Mouse (Mus musculus) hematopoietic stem cell, adult 5-6 weeks (primary cell): ENCODE results near the gene Hoga1. TPM values are rescaled to one million over a fixed set of nuclear protein-coding genes. Genes with fewer than 3 reads are reported as not detected.
"Not testable (repeated sequence)": the region's sequence is repeated elsewhere in the genome, so short reads cannot be mapped to it uniquely, and the experiment has no call there.

Experiments used
- ATAC-seq, 2 experiments: fragments of 125-278 bp in 1 of 2; replicated peaks in 1 of 2; 2 replicates each; pipeline ENCODE4 v1.8.0; 2016 to 2017; ENCODE audit warnings: inconsistent platforms in 2 of 2, mild to moderate bottlenecking in 2 of 2, moderate number of reproducible peaks in 2 of 2, low read depth in 1 of 2, moderate TSS enrichment in 1 of 2; ENCODE audit not compliant: low FRiP score in 2 of 2, poor library complexity in 2 of 2, severe bottlenecking in 2 of 2, insufficient read depth in 1 of 2, low TSS enrichment in 1 of 2
- total RNA-seq: library from RNA; stranded (forward); fragments of 172-1452, 232-1000 nt; gene quantifications from 2 replicates; pipeline ENCODE4 v1.2.3, GENCODE M21; 2017

Gene Hoga1
- total RNA-seq, 1 experiment from 2014 or later = 0.94 TPM

GRCm38 (mm10) chr19:42051948-42052347 is 6.5 kb downstream of the Hoga1 start, which contains the start of gene 4933411K16Rik:
Gene 4933411K16Rik, plus strand, starts transcription at chr19:42052248.
- no peak for ATAC-seq

- no peak for ATAC-seq
Measured at GRCm38 (mm10) chr19:42054255-42054654, 8.8 kb downstream of the Hoga1 start.

- no peak for ATAC-seq
Measured at GRCm38 (mm10) chr19:42055881-42056280, 10.5 kb downstream of the Hoga1 start.

- no peak for ATAC-seq
Measured at GRCm38 (mm10) chr19:42056719-42057409, 11.5 kb downstream of the Hoga1 start.

GRCm38 (mm10) chr19:42058426-42058825 is 13.0 kb downstream of the Hoga1 start:
- ATAC-seq = no peak

GRCm38 (mm10) chr19:42061443-42061842 is 16.0 kb downstream of the Hoga1 start:
- ATAC-seq = no peak

- ATAC-seq = no peak
Measured at GRCm38 (mm10) chr19:42068441-42069240, 23.2 kb downstream of the Hoga1 start.

GRCm38 (mm10) chr19:42069241-42069525 is 23.8 kb downstream of the Hoga1 start:
- ATAC-seq = no peak

- ATAC-seq = no peak
Measured at GRCm38 (mm10) chr19:42071221-42071620, 25.8 kb downstream of the Hoga1 start.

- no peak for ATAC-seq
Measured at GRCm38 (mm10) chr19:42071886-42072608, 26.6 kb downstream of the Hoga1 start.

- no peak for ATAC-seq
Measured at GRCm38 (mm10) chr19:42072802-42073201, 27.4 kb downstream of the Hoga1 start.

GRCm38 (mm10) chr19:42075051-42075450 is 29.6 kb downstream of the Hoga1 start:
- no peak for ATAC-seq

- ATAC-seq = no peak
Measured at GRCm38 (mm10) chr19:42075992-42076391, 30.6 kb downstream of the Hoga1 start.

- no peak for ATAC-seq
Measured at GRCm38 (mm10) chr19:42078566-42078965, 33.2 kb downstream of the Hoga1 start.

GRCm38 (mm10) chr19:42079006-42079405 is 33.6 kb downstream of the Hoga1 start:
- no peak for ATAC-seq

- ATAC-seq = no peak
Measured at GRCm38 (mm10) chr19:42079950-42080349, 34.5 kb downstream of the Hoga1 start.

GRCm38 (mm10) chr19:42080469-42080868 is 35.1 kb downstream of the Hoga1 start:
- ATAC-seq = no peak

GRCm38 (mm10) chr19:42081613-42082012 is 36.2 kb downstream of the Hoga1 start:
- ATAC-seq = not testable (repeated sequence)
